Mouse (Mus musculus): Measurements from ENCODE around the gene Wdr93.

Wdr93 gene

DNA sequence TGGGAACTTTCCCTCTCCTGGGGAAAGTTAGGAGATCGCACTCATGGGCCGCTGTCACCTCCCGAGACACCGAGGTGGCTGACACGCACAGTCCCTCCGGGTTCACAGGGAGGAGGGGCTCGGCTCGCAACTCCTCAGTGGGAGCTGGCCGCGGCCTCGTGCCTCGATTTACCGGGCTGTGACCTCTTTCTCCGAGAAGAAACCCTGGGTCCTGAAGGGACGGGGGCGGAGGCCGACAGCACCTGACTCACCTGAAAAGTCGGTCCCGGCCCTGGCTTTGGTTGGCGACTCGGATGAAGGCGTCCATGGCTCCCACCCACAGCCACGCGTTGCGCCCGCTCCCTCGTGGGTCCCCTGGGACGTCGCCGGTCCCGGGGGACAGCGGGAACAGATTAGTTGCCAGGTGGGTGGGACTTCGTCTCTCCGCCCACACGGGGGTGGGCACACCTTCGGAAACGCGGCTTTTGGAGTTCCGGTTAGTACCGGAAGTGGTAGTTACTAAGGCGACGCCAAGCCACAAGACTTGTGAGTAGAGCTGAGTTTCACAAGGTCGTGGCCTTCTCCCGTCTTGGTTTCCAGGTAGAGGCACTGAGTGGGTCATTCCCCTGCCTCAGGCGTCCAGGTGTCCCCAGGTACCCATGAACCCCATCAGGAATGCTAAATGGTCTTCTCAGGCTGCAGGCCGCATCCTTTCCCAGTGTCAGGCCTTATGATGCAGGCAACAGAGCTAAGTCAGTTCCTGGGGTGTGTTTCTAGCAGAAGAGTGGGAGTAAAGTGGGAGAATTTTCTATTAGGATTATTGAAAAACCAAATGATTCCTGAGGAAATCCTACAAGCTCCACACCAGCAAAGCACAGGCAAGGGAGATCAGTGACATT lies at the start of gene Wdr93, which contains the start of gene Pex11a:
Wdr93 (plus strand) TSS at position 505 of the 878 bp plus-strand sequence.
Pex11a (minus strand) TSS at position 473 of the 878 bp plus-strand sequence.
- WGBS, result 3% methylated on average over 46 of the region's 46 CpGs

DNA sequence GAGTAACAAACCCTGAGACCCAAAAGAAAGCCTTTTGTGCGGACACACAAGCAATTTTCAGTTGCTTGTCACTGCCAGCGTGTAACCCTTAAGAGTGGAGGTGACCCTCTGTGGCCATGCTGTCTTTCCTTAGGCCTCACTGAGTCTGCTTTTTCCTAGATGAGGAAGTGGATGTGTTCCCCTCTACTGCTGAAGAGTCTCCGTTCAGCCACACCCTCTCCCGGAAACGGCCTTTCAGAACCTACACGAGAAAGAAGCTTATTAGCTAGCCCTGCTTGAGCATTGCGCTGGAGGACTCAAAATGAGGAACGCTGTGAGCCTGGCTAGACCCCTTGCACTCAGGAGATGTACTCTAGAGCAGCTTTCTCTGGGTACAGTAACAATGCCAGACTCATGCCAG lies 46.5 kb upstream of the Wdr93 start:
- 91% methylated on average over 8 of the region's 8 CpGs for WGBS

DNA sequence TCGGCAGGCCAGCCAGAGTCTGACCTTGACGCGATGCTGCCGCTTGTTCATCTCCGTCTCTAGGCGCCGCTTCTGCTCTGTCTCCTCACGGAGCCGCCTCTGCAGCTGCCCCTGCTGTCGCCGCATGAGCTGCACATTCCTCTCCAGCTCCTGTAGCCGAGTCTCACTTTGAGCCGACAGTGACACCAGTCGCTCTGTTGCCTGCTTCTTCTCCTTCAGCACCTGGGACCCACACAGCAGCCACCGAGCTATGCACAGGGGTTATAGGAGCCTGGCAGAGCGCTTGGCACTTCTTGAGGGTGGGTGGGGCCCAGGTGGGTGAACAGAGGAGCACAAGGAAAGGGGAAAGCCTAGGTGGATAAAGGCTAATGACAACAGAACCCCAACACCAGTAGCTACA lies 40.2 kb upstream of the Wdr93 start:
- 77% methylated on average over 16 of the region's 16 CpGs for WGBS

GRCm38 (mm10) chr7:79705210-79705609 lies 37.8 kb upstream of the Wdr93 start:
- WGBS, result 91% methylated on average over 5 of the region's 5 CpGs

DNA sequence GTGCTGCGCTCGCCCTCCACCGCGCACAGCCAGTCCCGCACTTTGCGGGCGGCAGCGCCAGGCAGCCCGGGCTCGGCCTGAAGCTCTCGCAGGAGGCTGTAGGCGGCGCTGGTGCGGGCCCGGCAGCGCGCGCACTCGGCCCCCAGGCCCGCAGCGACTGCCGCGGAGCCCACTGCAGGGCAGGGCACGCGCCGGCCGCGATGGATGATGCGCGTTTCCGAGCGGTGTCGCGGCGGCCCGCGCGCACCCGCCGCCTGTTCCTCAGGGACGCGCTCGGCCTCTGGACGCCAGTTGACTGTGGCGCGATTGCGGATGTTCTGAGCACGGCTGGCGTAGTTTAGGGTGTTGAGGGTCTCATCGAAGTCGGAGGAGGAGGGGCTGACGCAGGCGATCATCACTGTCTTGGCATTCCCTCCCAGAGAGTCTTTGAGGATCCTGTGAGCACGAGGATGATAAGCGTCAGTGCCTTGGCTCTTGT lies 32.8 kb upstream of the Wdr93 start:
- 4% methylated on average over 55 of the region's 55 CpGs for WGBS

- 65% methylated on average over 17 of the region's 17 CpGs for WGBS
Observed at GRCm38 (mm10) chr7:79710831-79711230, 32.1 kb upstream of the Wdr93 start.

- WGBS, result 2% methylated on average over 52 of the region's 55 CpGs
Observed at GRCm38 (mm10) chr7:79715187-79715981, 27.6 kb upstream of the Wdr93 start, which contains the start of gene Kif7. Gene Kif7, minus strand, starts transcription at chr7:79715720.

DNA sequence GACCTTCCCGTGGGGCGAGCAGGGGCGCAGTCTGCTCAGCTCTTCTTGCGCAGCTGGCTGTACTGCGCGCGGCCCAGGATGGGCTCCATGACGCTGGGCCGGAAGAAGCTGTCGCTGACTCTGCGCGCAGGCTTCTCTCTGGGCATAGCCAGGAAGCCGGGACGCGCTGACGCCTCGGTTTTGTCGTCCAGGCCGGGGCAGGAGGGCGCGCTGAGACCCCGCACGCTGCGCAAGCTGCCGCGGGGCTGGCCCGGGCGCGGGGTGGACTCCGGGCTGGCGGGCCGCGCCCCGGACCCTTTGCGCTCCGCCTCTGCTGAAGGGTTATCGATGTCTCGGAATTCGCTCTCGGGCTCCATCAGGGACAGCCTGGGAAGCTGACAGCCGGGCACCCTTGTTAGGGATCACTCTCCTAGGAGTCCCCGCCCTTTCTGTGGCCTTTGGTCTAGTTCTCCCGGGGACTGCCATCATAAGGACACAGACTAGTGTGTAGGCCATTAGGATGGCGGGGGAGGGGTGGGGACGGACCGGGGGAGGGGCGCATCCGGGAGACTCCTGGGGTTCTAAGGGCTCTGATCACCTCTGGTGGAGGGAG lies 21.5 kb upstream of the Wdr93 start:
- 1% methylated on average over 48 of the region's 48 CpGs for WGBS

GRCm38 (mm10) chr7:79727091-79727490 lies 15.9 kb upstream of the Wdr93 start:
- WGBS, result 31% methylated on average over 2 of the region's 2 CpGs

- WGBS, result 40% methylated on average over 6 of the region's 6 CpGs
Observed at GRCm38 (mm10) chr7:79728219-79728618, 14.7 kb upstream of the Wdr93 start.

DNA sequence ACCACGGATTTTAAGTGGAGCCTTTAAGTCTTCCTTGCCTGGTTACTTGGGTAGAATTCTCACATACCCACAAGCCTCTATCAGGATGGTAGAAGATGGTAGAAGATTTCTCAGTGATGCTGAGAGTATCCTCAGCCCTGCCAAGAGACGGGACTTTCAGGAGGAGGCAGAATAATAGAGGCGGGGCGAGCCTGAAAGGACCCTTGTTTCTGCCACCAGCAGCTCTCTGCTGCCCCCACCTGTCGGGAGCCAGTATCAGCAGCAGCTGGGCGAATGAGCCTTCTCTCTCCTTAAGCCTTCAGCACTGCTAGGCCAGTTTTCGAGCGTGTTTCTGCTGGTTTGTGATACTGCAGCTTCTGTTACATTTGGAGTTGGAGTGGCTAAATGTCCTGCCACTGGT lies 13.8 kb upstream of the Wdr93 start:
- WGBS, result 8% methylated on average over 8 of the region's 8 CpGs

DNA sequence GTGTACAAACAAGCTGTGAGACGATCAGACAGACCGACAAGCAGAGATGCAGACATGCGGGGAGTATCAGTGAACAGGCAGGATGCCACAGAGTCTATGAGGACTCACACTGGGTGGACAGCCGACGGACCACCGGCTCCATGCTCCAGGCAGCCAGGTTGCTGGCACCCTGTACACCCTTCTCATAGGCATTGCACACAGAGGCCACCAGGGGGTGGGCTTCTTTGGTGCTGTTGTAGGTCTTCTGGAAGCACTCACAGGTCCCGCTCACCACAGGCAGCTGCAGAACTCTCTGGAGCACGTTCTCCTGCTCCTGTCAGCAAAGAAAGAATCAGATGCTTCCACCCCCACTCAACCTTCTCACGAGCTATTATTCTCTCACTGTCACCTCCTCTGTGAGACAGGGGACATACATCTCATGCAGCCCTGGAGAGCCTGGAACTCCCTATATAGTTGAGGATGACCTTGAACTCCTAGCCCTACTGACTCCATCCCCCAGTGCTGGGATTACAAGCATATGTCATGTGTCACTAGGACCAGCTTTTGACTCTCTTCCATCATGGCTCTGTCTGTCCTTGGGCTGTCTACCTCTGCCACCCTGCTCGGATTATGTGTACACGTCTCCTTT lies 13.1 kb upstream of the Wdr93 start:
- 65% methylated on average over 11 of the region's 11 CpGs for whole genome bisulfite sequencing

- 80% methylated on average over 13 of the region's 13 CpGs for WGBS
Observed at GRCm38 (mm10) chr7:79731438-79731837, 11.5 kb upstream of the Wdr93 start.

DNA sequence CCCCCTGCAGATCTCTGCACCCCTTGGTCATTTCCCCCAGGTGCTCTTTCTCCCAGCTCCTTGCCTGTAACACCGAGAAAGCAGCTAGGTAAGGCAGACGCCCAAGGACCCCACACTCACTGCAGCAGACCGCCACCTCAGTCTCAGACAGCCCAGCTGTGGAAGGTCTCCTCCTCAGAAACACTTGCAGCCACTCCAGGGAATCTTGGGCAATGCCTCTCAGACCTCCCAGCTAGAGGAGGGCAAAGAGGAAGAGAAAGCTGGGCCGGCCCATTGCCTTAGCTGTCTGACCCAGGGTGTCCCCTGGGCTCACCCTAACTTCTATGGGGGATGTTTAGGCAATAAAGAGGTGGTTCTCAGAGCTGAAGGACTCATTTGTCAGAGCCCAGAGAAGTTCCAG lies 10.3 kb upstream of the Wdr93 start, which contains the start of gene Plin1:
Plin1 (minus strand) TSS at position 282 of the 400 bp plus-strand sequence.
- 88% methylated on average over 4 of the region's 4 CpGs for WGBS

- WGBS, result 64% methylated on average over 8 of the region's 8 CpGs
Observed at GRCm38 (mm10) chr7:79734563-79734962, 8.4 kb upstream of the Wdr93 start.

DNA sequence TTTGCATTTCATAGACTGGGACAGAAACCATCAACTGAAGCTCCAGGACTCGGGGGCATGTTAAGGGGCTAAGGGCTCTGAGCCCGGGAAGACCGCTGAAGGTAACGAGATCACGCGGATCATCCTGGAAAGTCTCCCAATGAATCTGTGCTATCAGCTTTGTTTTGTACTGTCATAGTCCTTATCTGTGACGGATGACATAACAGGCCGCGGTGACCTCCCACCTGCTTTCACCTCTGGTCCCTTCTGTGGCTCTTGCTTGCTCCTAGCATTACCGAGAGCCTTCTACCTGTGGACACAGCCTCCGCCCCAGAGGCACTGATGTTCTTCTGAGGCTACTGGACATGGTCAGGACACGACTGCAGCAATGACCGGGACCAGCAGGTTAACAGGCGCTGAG lies 6.5 kb upstream of the Wdr93 start:
- WGBS, result 94% methylated on average over 14 of the region's 14 CpGs

- WGBS, result 96% methylated on average over 2 of the region's 2 CpGs
Observed at GRCm38 (mm10) chr7:79738913-79739312, 4.0 kb upstream of the Wdr93 start.

DNA sequence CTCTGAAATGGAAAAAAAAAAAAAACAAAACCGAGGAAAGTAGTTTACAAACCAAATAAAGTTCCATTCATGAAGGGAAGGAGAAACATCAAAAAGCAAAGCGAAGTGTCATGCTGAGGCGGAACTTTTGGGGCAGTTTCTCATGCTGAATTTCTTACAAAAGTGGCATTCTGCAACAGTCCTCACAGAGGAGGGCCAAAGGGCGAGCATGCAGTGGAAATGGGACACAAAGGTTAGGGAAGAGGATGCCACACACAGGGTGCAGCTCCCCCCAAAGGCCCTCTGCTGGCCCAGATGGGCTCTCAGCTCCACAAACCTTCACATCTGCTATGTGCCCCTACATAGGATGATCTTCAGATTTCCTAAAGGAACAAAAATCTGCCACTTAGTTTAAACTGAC lies 2.7 kb upstream of the Wdr93 start:
- WGBS, result 82% methylated on average over 4 of the region's 4 CpGs

DNA sequence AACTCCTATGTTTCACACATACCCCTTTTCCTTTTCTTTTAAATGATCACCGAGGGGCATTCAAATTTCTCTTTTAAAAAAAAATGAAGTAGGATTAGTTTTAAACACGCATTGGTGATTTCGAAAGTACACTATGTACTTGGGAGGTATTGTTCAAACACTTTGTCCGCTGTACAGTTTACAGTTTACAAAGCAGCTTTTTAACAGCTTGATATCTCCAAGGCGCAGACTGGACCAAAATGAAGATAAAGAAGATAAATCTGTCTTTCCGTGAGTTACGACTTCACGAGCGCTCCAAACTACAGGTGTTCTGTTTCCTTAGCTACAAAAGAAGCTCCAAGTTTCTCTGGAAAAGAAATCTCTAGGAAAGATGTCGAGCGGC lies 695 bp upstream of the Wdr93 start:
- WGBS, result 25% methylated on average over 11 of the region's 11 CpGs

- 66% methylated on average over 9 of the region's 9 CpGs for WGBS
Observed at GRCm38 (mm10) chr7:79744051-79744450, 1.1 kb downstream of the Wdr93 start.

GRCm38 (mm10) chr7:79744585-79744984 lies 1.6 kb downstream of the Wdr93 start:
- 82% methylated on average over 5 of the region's 5 CpGs for WGBS

GRCm38 (mm10) chr7:79747659-79748058 lies 4.7 kb downstream of the Wdr93 start:
- 80% methylated on average over 6 of the region's 6 CpGs for WGBS
